Mouse (Mus musculus): ENCODE results near the gene Arl14.

Arl14 gene

DNA sequence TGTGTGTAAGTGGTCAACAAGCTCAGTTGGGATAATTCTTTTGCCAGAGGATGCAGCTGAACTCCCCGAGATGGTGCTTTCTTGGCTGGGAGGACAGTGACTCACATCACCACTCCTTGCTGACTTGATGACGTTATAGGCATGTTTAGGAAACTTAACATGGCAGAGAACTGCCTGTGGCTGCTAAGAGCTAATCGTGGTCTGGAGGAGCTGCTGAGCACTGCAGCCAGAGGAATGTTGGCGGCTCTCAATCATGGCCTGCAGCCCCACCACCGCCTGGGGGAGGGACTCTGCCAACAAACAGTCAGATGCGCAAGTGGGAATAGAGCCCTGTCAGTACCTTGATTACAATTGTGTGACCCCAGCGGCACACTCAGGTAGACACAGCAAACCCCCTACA lies 49.6 kb downstream of the Arl14 start:
- DNase-seq (ENCODE audit: low spot score in 2 of 2) = no peak

All from right cerebral cortex, adult 2 months (tissue).